Mouse (Mus musculus) midbrain, embryonic 14.5 days (tissue): ENCODE data around the gene Tarsl2. TPM values are rescaled to one million over a fixed set of nuclear protein-coding genes. Genes with fewer than 3 reads are reported as not detected.

Source experiments
- ATAC-seq: fragments of 200-750 bp; cut with Nextera tagmentation; 2 replicates; pipeline ENCODE4 v1.8.0; 2017; ENCODE audit warnings: moderate number of reproducible peaks, moderate library complexity; ENCODE audit not compliant: low FRiP score, low TSS enrichment
- DNase-seq: peaks from one replicate; pipeline ENCODE4 v3.0.0-alpha.2; 2015
- H3K27ac ChIP-seq: fragments of 300-500 bp; sonication (generic); replicated peaks from 2 replicates; pipeline ENCODE4 v1.5.1; 2014; ENCODE audit warnings: mild to moderate bottlenecking, low read depth, low read length, moderate library complexity
- H3K27me3 ChIP-seq: fragments of 300-500 bp; sonication (generic); 2 replicates; pipeline ENCODE4 v1.6.1; 2014; ENCODE audit warnings: low read length, control low read depth, mixed read lengths; ENCODE audit not compliant: control insufficient read depth, insufficient read depth
- H3K36me3 ChIP-seq: fragments of 300-500 bp; sonication (generic); 2 replicates; pipeline ENCODE4 v1.6.1; 2014; ENCODE audit warnings: low read length, control low read depth; ENCODE audit not compliant: control insufficient read depth, insufficient read depth
- H3K4me1 ChIP-seq: fragments of 300-500 bp; sonication (generic); 2 replicates; pipeline ENCODE4 v1.6.1; 2014; ENCODE audit warnings: mild to moderate bottlenecking, antibody characterized with exemption, low read length, control low read depth; ENCODE audit not compliant: control insufficient read depth, insufficient read depth
- H3K4me2 ChIP-seq: fragments of 300-500 bp; sonication (generic); 2 replicates; pipeline ENCODE4 v1.6.1; 2014; ENCODE audit warnings: mild to moderate bottlenecking, low read length, moderate library complexity
- H3K4me3 ChIP-seq: fragments of 300-500 bp; sonication (generic); replicated peaks from 2 replicates; pipeline ENCODE4 v1.5.1; 2014; ENCODE audit warnings: low read depth, low read length
- H3K9ac ChIP-seq: fragments of 300-500 bp; sonication (generic); replicated peaks from 2 replicates; pipeline ENCODE4 v1.6.1; 2014; ENCODE audit warnings: mild to moderate bottlenecking, low read length, moderate library complexity
- H3K9me3 ChIP-seq: fragments of 300-500 bp; sonication (generic); 2 replicates; pipeline ENCODE4 v1.6.1; 2016; ENCODE audit warnings: low read length, control low read depth, mixed read lengths; ENCODE audit not compliant: control insufficient read depth
- WGBS: fragments of 180-500 bp; shearing (Covaris S2); extraction: QIAGEN DNeasy Blood & Tissue Kit; methylation state at CpG from one replicate; pipeline ENCODE4 v1.1.7; 2014; 5-methylcytosine and 5-hydroxymethylcytosine counted together
- polyA plus RNA-seq: library from polyadenylated mRNA; unstranded; fragments of >200 nt; fragmentation: Nextera tagmentation; extraction: Ambion mirVana; gene quantifications from 2 replicates; pipeline ENCODE4 v1.2.1, GENCODE M21; 2014

Tarsl2 gene
- polyA plus RNA-seq, 1 experiment from 2014 or later: 17.6 TPM

DNA sequence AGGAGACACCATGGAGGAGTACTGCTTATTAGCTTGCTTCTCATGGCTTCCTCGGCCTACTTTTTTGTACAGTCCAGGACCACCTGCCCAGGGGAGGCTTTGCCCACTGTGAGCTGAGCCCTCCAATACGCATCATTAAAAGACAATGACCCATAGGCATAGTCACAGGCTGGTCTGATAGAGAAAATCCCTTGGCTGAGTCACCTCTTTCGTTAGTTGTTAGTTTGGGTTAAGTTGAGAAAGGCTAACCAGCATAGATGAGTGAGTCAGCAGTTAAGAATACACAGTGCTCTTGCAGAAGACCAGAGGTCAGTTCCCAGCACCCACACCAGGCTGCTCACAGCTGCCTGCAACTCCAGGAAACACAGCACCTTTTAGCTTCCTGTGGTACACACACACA is 21.4 kb upstream of the Tarsl2 start:
- ATAC-seq (no peak), DNase-seq (no peak)
- Histone ChIP-seq H3K27me3 (no peaks in the 10 kb centered on the region), H3K9me3 (no peaks in the 10 kb centered on the region), H3K9ac (no peak overlapping the region), H3K27ac (no peak overlapping the region), H3K4me3 (no peak overlapping the region), H3K36me3 (no peaks in the 10 kb centered on the region), H3K4me2 (no peak overlapping the region), H3K4me1 (no peaks in the 10 kb centered on the region)
- WGBS: 91% methylated on average over 3 of the region's 3 CpGs

DNA sequence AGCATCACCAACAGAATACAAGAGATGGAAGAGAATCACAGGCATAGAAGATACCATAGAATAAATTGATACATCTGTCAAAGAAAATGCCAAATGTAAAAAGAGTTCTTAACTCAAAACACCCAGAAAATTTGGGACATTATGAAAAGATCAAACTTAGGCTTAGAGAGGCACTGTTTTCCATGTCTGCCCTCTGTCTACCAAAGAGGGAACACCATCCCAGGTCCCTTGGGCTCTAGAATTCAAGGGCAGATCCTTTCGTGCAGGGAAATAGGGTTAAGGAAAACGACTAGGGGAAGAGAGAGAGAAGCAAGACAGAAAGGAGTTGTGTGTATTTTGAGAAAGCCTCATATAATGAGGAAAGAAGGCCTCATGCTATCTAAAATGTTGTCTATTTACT is 19.2 kb upstream of the Tarsl2 start:
- H3K4me1 ChIP-seq: no peaks in the 10 kb centered on the region
- H3K4me3 ChIP-seq: no peak overlapping the region
- no peak overlapping the region for H3K4me2 ChIP-seq
- no peaks in the 10 kb centered on the region for H3K27me3 ChIP-seq
- no peak for DNase-seq
- ATAC-seq: no peak
- H3K36me3 ChIP-seq: no peaks in the 10 kb centered on the region
- H3K9me3 ChIP-seq: no peaks in the 10 kb centered on the region
- H3K9ac ChIP-seq: no peak overlapping the region
- H3K27ac ChIP-seq: no peak overlapping the region
- 67% methylated on average over 2 of the region's 2 CpGs for WGBS

DNA sequence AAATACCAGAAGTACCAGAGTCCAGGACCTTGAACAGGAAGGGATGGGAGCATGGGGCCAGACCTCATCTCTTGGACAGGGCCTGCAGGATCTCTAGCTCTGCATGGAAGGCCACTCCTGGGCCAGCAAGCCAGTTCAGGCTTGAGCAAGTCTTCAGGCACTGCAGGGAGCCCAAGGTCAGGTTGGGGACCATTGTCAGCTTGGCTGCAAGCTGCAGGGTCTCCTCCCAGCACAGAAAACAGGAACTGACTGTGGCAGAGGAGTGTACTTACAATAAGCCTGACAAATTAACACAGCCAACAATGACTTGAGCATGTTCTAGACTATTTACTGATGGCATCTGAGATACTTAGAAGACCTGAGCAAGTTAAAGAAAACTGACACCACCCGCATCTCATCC is 14.9 kb upstream of the Tarsl2 start:
- H3K9me3 ChIP-seq: no peaks in the 10 kb centered on the region
- H3K27me3 ChIP-seq: no peaks in the 10 kb centered on the region
- no peaks in the 10 kb centered on the region for H3K36me3 ChIP-seq
- no peak overlapping the region for H3K27ac ChIP-seq
- DNase-seq: no peak
- ATAC-seq: no peak
- no peak overlapping the region for H3K4me3 ChIP-seq
- no peaks in the 10 kb centered on the region for H3K4me1 ChIP-seq
- H3K9ac ChIP-seq: no peak overlapping the region
- no peak overlapping the region for H3K4me2 ChIP-seq
- WGBS: 94% methylated on average over 1 of the region's 1 CpGs

DNA sequence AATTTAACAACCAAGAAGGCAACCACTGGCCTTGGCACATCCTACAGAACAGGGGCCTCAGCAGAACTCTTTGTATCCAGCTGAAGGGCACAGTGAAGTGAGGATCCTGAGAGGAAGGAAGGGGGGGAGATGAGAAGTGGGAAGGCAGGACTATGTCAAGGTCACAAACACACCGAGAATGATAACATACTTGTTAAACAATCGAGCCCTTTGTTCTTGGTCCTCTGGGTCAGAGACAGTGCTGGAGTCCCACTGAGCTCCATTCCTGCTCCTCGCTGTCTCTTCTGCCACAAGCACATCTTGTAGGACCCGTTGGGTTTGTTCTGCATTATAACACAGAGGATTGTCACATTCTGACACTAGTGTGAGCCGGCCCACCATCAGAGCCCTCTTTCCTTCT is 14.0 kb upstream of the Tarsl2 start:
- no peak for ATAC-seq

DNA sequence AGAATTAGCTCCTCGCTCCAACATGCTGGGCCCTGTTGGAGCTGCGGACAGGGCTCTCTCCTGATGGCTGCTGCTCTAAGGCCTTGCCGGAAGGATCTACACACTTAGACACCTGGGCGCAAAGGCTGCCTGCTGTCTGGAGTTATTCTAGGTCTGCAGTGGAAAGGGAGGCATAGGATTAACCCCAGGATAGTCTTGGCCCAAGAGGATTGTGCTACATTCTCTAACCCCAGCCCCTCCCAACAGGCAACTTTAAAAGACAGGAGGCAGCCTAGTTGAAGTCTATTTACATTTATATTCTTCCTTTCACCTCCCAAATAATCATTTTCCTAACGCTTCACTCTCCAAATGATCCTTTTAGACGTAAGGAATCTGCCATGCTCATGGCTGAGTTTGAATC is 8.9 kb upstream of the Tarsl2 start:
- Histone ChIP-seq H3K4me1 (no peaks in the 10 kb centered on the region), H3K9me3 (no peaks in the 10 kb centered on the region), H3K9ac (no peak overlapping the region), H3K27ac (no peak overlapping the region), H3K4me3 (no peak overlapping the region), H3K36me3 (no peaks in the 10 kb centered on the region), H3K4me2 (no peak overlapping the region), H3K27me3 (no peaks in the 10 kb centered on the region)
- 83% methylated on average over 6 of the region's 6 CpGs for WGBS
- DNase-seq (no peak), ATAC-seq (no peak)

More for the DNA sequence above, 14.0 kb upstream of the Tarsl2 start:
- 62% methylated on average over 5 of the region's 5 CpGs for WGBS
- Histone ChIP-seq H3K4me3 (no peak overlapping the region), H3K9ac (no peak overlapping the region), H3K27ac (no peak overlapping the region), H3K27me3 (no peaks in the 10 kb centered on the region), H3K36me3 (no peaks in the 10 kb centered on the region), H3K4me2 (no peak overlapping the region), H3K4me1 (no peaks in the 10 kb centered on the region), H3K9me3 (no peaks in the 10 kb centered on the region)
- DNase-seq: no peak

DNA sequence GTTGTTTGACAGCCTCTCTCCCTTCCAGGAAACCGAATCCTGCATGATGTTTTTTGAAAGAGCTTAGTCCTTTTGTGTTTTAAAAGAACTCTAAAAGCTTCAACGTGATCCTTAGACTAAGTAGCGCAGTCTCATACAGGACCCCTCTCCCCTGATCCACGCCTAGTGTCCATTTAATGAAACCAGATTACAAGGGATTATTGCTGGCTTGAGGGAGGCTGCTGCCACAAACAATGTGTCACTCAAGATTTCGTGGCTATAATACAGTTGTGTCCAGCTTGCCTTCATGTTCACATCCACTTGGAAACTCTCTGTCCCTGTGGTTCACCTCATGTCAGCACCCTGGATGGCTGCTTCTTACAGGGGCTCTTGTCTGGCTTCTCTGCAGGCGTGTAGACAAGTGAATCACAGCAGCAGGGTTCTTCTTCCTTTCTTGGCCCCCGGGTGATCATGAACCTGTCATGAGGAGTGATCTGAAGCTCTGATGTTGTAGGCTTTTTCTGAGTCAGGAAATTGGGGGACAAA is 8.3 kb upstream of the Tarsl2 start:
- Histone ChIP-seq H3K27ac (no peak overlapping the region), H3K4me1 (no peaks in the 10 kb centered on the region), H3K27me3 (no peaks in the 10 kb centered on the region), H3K9ac (no peak overlapping the region), H3K9me3 (no peaks in the 10 kb centered on the region), H3K36me3 (no peaks in the 10 kb centered on the region), H3K4me3 (no peak overlapping the region), H3K4me2 (no peak overlapping the region)
- 27% methylated on average over 7 of the region's 7 CpGs for WGBS
- ATAC-seq (no peak), DNase-seq (no peak)

DNA sequence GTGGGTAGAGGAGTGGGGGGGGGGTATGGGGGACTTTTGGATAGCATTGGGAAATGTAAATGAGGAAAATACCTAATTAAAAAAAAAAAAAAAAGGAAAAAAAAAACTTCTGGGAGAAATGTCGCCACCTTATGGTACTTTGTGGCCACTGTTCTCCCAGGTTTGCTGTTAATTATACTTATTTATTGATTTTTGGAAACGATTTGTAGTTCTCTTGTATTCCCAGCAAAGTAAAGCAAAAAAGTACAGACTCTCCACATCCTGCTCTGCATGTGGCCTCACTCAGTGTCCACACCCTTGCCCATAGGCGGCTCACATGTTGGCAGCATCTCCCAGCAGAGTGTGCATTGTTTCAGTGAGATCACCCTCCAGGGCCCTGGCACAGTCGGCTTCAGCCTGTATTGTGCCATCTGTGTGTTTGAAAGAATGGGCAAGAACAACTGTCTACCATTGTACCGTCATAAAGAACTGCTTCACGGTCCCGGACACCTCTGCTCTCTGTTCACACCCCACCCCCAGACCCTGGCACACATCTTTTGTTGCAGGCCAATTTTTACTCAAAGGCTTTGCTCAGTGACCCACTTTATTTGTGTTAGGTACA is 6.4 kb upstream of the Tarsl2 start:
- H3K4me1 ChIP-seq: no peaks in the 10 kb centered on the region
- peak; percentile 24; the same call in 1 of the 2 replicates for ATAC-seq
- H3K4me3 ChIP-seq: no peak overlapping the region
- WGBS: 60% methylated on average over 7 of the region's 7 CpGs
- H3K4me2 ChIP-seq: no peak overlapping the region
- no peak overlapping the region for H3K27ac ChIP-seq
- no peaks in the 10 kb centered on the region for H3K36me3 ChIP-seq
- H3K9ac ChIP-seq: no peak overlapping the region
- no peaks in the 10 kb centered on the region for H3K9me3 ChIP-seq
- 0 out of 2 replicates have a peak, but pooled peaks cover 6% of the 10 kb centered on the region for H3K27me3 ChIP-seq
- no peak for DNase-seq

DNA sequence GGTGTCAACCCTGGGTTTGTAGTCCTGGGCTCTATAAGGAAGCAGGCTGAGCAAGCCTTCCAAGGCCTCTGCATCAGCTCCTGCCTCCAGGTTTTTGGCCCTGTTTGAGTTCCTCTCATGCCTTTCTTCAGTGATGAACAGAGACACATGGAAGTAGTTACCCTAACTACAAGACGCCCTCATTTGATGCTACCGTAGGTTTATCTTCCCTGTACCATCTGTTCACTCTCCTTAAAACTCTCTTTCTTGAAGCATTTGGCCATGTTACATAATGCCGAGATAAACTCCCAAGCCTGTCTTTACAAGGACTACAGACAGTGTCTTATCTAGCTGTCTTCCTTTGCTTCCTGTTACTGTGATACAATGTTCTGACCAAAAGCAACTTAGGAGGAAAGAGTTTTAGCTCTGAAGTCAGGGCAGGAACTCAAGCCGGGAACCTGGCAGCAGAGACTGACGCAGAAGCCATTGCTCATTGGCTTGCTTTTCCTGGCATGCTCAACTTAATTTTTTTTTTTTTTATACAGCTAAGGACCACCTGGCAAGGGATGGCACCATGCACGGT is 4.8 kb upstream of the Tarsl2 start:
- Histone ChIP-seq H3K36me3 (no peaks in the 10 kb centered on the region), H3K4me2 (no peak overlapping the region), H3K4me3 (no peak overlapping the region), H3K27ac (no peak overlapping the region), H3K27me3 (0 out of 2 replicates have a peak, but pooled peaks cover 6% of the 10 kb centered on the region), H3K4me1 (no peaks in the 10 kb centered on the region), H3K9me3 (no peaks in the 10 kb centered on the region), H3K9ac (no peak overlapping the region)
- no peak for ATAC-seq
- no peak for DNase-seq
- WGBS: 87% methylated on average over 6 of the region's 6 CpGs

DNA sequence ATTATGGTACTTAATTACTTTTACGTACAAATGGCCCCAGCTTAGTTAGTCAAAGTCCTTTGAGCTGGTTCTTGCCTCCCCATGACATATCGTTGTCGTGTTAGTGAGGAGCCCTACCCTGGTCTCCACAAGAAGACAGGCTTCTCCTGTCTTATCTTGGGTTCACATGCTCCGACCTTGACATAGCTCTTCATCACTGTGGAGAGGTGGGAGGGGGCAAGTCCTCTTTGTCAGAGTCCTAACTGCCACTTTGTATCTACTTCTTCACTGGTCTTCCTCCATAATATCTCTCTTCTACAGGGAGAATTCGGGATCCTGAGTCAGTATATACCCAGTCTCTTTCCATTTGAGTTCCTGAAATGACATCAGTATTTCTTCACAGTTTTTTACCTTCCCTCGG is 4.0 kb upstream of the Tarsl2 start:
- 91% methylated on average over 6 of the region's 6 CpGs for WGBS
- Histone ChIP-seq H3K9ac (no peak overlapping the region), H3K4me1 (no peaks in the 10 kb centered on the region), H3K27ac (no peak overlapping the region), H3K9me3 (no peaks in the 10 kb centered on the region), H3K4me2 (no peak overlapping the region), H3K4me3 (no peak overlapping the region), H3K36me3 (no peaks in the 10 kb centered on the region), H3K27me3 (0 out of 2 replicates have a peak, but pooled peaks cover 6% of the 10 kb centered on the region)
- ATAC-seq (no peak), DNase-seq (no peak)
